ENCODE assay signal across 14 mouse cellular contexts in genomic region chr3:50978636-50979035, GRCm38 (mm10).
"Had no signal": no experiment of that assay in that cellular context is flagged by ENCODE, and none has a peak within 500 bp of the region (broad histone marks: within the 10 kb centered on the region; RNA-seq: fewer than 3 reads in every experiment).

No protein-coding gene starts in this region.

- H3K4me3 ChIP-seq: intestine, embryonic 15.5 days; kidney, embryonic 15.5 days; left cerebral cortex, adult 2 months; limb, embryonic 10.5 days; liver, embryonic 15.5 days; megakaryocyte, embryonic 14.5 days; midbrain, embryonic 12.5 days; stomach, embryonic 15.5 days had no signal

- DNase-seq: kidney, adult 18-20 months; kidney, postnatal 14 days; right cerebral cortex, postnatal 14 days; thymus, postnatal 36 days had no signal

- H3K27ac ChIP-seq: intestine, embryonic 15.5 days; kidney, embryonic 15.5 days; left cerebral cortex, adult 2 months; limb, embryonic 10.5 days; liver, embryonic 15.5 days; macrophage; midbrain, embryonic 12.5 days; stomach, embryonic 15.5 days had no signal

- H3K9ac ChIP-seq: intestine, embryonic 15.5 days; kidney, embryonic 15.5 days; liver, embryonic 15.5 days; midbrain, embryonic 12.5 days; stomach, embryonic 15.5 days had no signal

- H3K4me1 ChIP-seq: intestine, embryonic 15.5 days; liver, embryonic 15.5 days; megakaryocyte, embryonic 14.5 days; midbrain, embryonic 12.5 days had no signal

- H3K9me3 ChIP-seq: intestine, embryonic 15.5 days; kidney, embryonic 15.5 days; limb, embryonic 10.5 days; liver, embryonic 15.5 days; megakaryocyte, embryonic 14.5 days; midbrain, embryonic 12.5 days; stomach, embryonic 15.5 days had no signal

- H3K27me3 ChIP-seq: intestine, embryonic 15.5 days; kidney, embryonic 15.5 days; liver, embryonic 15.5 days; megakaryocyte, embryonic 14.5 days; midbrain, embryonic 12.5 days; stomach, embryonic 15.5 days had no signal

- H3K36me3 ChIP-seq: intestine, embryonic 15.5 days; kidney, embryonic 15.5 days; limb, embryonic 10.5 days; liver, embryonic 15.5 days; midbrain, embryonic 12.5 days; stomach, embryonic 15.5 days had no signal

- H3K4me2 ChIP-seq: intestine, embryonic 15.5 days; kidney, embryonic 15.5 days; liver, embryonic 11.5 days; liver, embryonic 15.5 days; midbrain, embryonic 12.5 days; stomach, embryonic 15.5 days had no signal

- ATAC-seq: intestine, embryonic 15.5 days had no signal
